Comparison of ENCODE assay signal across 17 mouse cellular contexts in the genomic region with DNA sequence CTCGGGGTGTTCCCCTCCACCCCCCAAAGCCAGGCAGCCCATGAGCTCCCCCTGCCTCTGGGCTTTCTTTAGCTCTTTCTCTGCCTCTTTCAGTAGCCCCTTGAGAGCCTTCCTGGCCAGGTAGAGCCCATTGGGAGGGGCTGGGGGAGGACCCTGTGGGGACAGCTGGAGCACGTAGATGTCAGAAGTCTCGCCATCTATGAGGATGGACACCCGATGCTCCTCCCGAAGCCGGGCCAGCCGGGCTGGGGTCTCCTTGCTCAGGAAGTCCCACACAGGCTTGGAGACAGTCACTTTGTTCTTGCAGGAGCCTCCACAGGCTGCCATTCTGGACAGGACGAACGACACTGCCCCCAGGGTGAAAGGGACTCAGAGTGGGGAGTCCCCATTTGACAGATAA. TPM values are rescaled to one million over a fixed set of nuclear protein-coding genes. Genes with fewer than 3 reads are reported as not detected.
DNase-seq lines count a peak whose midpoint lies in the region; ATAC-seq and TF ChIP-seq lines count a peak whose summit lies in the region.
"Had no signal": no experiment of that assay in that cellular context is flagged by ENCODE, and none has a peak within 500 bp of the region (broad histone marks: within the 10 kb centered on the region; RNA-seq: fewer than 3 reads in every experiment).

No protein-coding gene starts in this region.

- H3K27me3 ChIP-seq in heart, embryonic 10.5 days (ENCODE audit: insufficient read depth, poor library complexity, severe bottlenecking): no peaks in the 10 kb centered on the region; the same call in 1 of the 2 replicates
- H3K27me3 ChIP-seq in liver, embryonic 12.5 days (replicated peaks): peaks cover 3% of the 10 kb centered on the region; the same call in 1 of the 2 replicates
- peaks cover 23% of the 10 kb centered on the region for H3K27me3 ChIP-seq in liver, postnatal 0 days (ENCODE audit: insufficient read depth, low read length)
- no peaks in the 10 kb centered on the region for H3K27me3 ChIP-seq in embryonic facial prominence, embryonic 10.5 days (replicated peaks; ENCODE audit: low read depth, poor library complexity, severe bottlenecking)
- H3K27me3 ChIP-seq in liver, embryonic 15.5 days: peaks cover 14% of the 10 kb centered on the region
- H3K27me3 ChIP-seq: limb, embryonic 13.5 days; neural tube, embryonic 13.5 days had no signal

- no peak for TF ChIP-seq CTCF in liver, postnatal 0 days (IDR thresholded peaks at IDR 0.05; ENCODE audit: low read depth)

- TF ChIP-seq EP300 in liver, postnatal 0 days (IDR thresholded peaks at IDR 0.05; ENCODE audit: low read depth): no peak

- H3K9me3 ChIP-seq in heart, embryonic 10.5 days: no peaks in the 10 kb centered on the region
- no peaks in the 10 kb centered on the region for H3K9me3 ChIP-seq in liver, embryonic 12.5 days (replicated peaks)
- H3K9me3 ChIP-seq in liver, postnatal 0 days (ENCODE audit: low read length): no peaks in the 10 kb centered on the region
- no peaks in the 10 kb centered on the region for H3K9me3 ChIP-seq in embryonic facial prominence, embryonic 10.5 days
- H3K9me3 ChIP-seq in liver, embryonic 15.5 days (replicated peaks): no peaks in the 10 kb centered on the region
- H3K9me3 ChIP-seq: limb, embryonic 13.5 days; neural tube, embryonic 13.5 days had no signal

- peak overlapping the region; percentile 43; the same call in 1 of the 2 replicates for H3K27ac ChIP-seq in heart, embryonic 10.5 days
- H3K27ac ChIP-seq in liver, embryonic 12.5 days: peak overlapping the region; percentile 81
- no peak overlapping the region for H3K27ac ChIP-seq in liver, postnatal 0 days (ENCODE audit: low read depth)
- H3K27ac ChIP-seq in embryonic facial prominence, embryonic 10.5 days (replicated peaks): peak overlapping the region; percentile 21; the same call in 1 of the 2 replicates
- peak overlapping the region; percentile 73 for H3K27ac ChIP-seq in liver, embryonic 15.5 days (replicated peaks)
- H3K27ac ChIP-seq: limb, embryonic 13.5 days; neural tube, embryonic 13.5 days had no signal

- H3K9ac ChIP-seq in liver, embryonic 12.5 days: no peak overlapping the region
- no peak overlapping the region for H3K9ac ChIP-seq in liver, postnatal 0 days (replicated peaks)
- H3K9ac ChIP-seq in liver, embryonic 15.5 days: peak overlapping the region; percentile 39; the same call in 1 of the 2 replicates

- 84% methylated on average over 9 of the region's 9 CpGs for WGBS in heart, embryonic 10.5 days
- 73% methylated on average over 9 of the region's 9 CpGs for WGBS in liver, embryonic 12.5 days (ENCODE audit: insufficient replicate concordance)
- 78% methylated on average over 9 of the region's 9 CpGs for WGBS in liver, postnatal 0 days (ENCODE audit: insufficient replicate concordance)
- 81% methylated on average over 9 of the region's 9 CpGs for WGBS in embryonic facial prominence, embryonic 10.5 days
- WGBS in liver, embryonic 15.5 days (ENCODE audit: insufficient replicate concordance): 69% methylated on average over 9 of the region's 9 CpGs

- no peak overlapping the region for H3K4me3 ChIP-seq in heart, embryonic 10.5 days
- no peak overlapping the region for H3K4me3 ChIP-seq in liver, embryonic 12.5 days
- no peak overlapping the region for H3K4me3 ChIP-seq in liver, postnatal 0 days (ENCODE audit: low read depth, low read length)
- no peak overlapping the region for H3K4me3 ChIP-seq in embryonic facial prominence, embryonic 10.5 days
- H3K4me3 ChIP-seq in liver, embryonic 15.5 days (replicated peaks): no peak overlapping the region
- H3K4me3 ChIP-seq: erythroblast, embryonic 14.5 days; limb, embryonic 13.5 days; neural tube, embryonic 13.5 days had no signal

- H3K36me3 ChIP-seq in heart, embryonic 10.5 days: peaks cover 19% of the 10 kb centered on the region
- H3K36me3 ChIP-seq in liver, embryonic 12.5 days: peaks cover 18% of the 10 kb centered on the region
- H3K36me3 ChIP-seq in liver, postnatal 0 days (replicated peaks; ENCODE audit: insufficient read depth, low read length): peaks cover 2% of the 10 kb centered on the region; the same call in 1 of the 2 replicates
- peaks cover 41% of the 10 kb centered on the region for H3K36me3 ChIP-seq in embryonic facial prominence, embryonic 10.5 days (replicated peaks)
- H3K36me3 ChIP-seq in liver, embryonic 15.5 days (replicated peaks): peaks cover 14% of the 10 kb centered on the region

- peak overlapping the region; percentile 80 for H3K4me2 ChIP-seq in liver, embryonic 12.5 days
- H3K4me2 ChIP-seq in liver, postnatal 0 days (ENCODE audit: low read depth, low read length): no peak overlapping the region
- peak overlapping the region; percentile 45 for H3K4me2 ChIP-seq in liver, embryonic 15.5 days
- H3K4me2 ChIP-seq: limb, embryonic 13.5 days; neural tube, embryonic 13.5 days had no signal

- no peak for DNase-seq in heart, embryonic 10.5 days (ENCODE audit: low spot score)
- no peak for DNase-seq in heart, postnatal 36 days
- no peak for DNase-seq in liver, postnatal 0 days
- DNase-seq in embryonic facial prominence, embryonic 10.5 days (ENCODE audit: low spot score): no peak
- DNase-seq in adrenal gland, adult 2 months: no peak
- DNase-seq in left cerebral cortex, postnatal 14 days (ENCODE audit: low spot score in 2 of 2): no peak
- DNase-seq: embryo, embryonic 11 days; heart, postnatal 14 days; midbrain, embryonic 14.5 days; right cerebral cortex, postnatal 14 days; thymus, postnatal 25 days had no signal

- no peak for ATAC-seq in liver, embryonic 12.5 days
- ATAC-seq in liver, postnatal 0 days: no peak
- no peak for ATAC-seq in liver, embryonic 15.5 days (ENCODE audit: insufficient read depth)
- ATAC-seq: inflammation-experienced regulatory T-cells, adult 6 months had no signal

- intact Hi-C loops in heart, postnatal 36 days (cut with DNase I): no loop called here
- intact Hi-C loops in left cerebral cortex, postnatal 14 days (cut with DNase I): no loop called here

- H3K4me1 ChIP-seq in heart, embryonic 10.5 days: peaks cover 86% of the 10 kb centered on the region
- peaks cover 85% of the 10 kb centered on the region for H3K4me1 ChIP-seq in liver, embryonic 12.5 days
- H3K4me1 ChIP-seq in liver, postnatal 0 days (ENCODE audit: insufficient read depth): peaks cover 44% of the 10 kb centered on the region
- peaks cover 87% of the 10 kb centered on the region for H3K4me1 ChIP-seq in embryonic facial prominence, embryonic 10.5 days
- peaks cover 82% of the 10 kb centered on the region for H3K4me1 ChIP-seq in liver, embryonic 15.5 days (replicated peaks)

RNA-seq across cellular contexts. Expression of gene Dtx3, which starts 2.5 kb away (rescaled TPM):
- 78.4 and 91.4 TPM in 2 replicates for polyA plus RNA-seq in heart, embryonic 10.5 days (2016; fragmentation: Nextera tagmentation; extraction: Ambion mirVana)
- total RNA-seq in heart, postnatal 36 days (2021): 10 to 100 TPM; 25.8 to 29.4 TPM
- polyA plus RNA-seq in liver, embryonic 12.5 days (2016; fragmentation: Nextera tagmentation; extraction: Ambion mirVana): 33.2 and 36.9 TPM in 2 replicates
- polyA plus RNA-seq in liver, postnatal 0 days (2015; fragmentation: Nextera tagmentation; extraction: Ambion mirVana): 8.8 and 8.9 TPM in 2 replicates
- 107 and 115 TPM in 2 replicates for polyA plus RNA-seq in embryonic facial prominence, embryonic 10.5 days (2016; fragmentation: Nextera tagmentation; extraction: Ambion mirVana)
- polyA plus RNA-seq in liver, embryonic 15.5 days (2015; fragmentation: Nextera tagmentation; extraction: Ambion mirVana): 16.7 and 16.9 TPM in 2 replicates
- 10 to 100 TPM; 53.6 to 75.7 TPM for total RNA-seq in adrenal gland, adult 2 months (2021)
- 203 and 219 TPM in 2 replicates for polyA plus RNA-seq in adrenal gland, adult 2 months (2012; rRNA removed)
- 100 to 1,000 TPM; 202 to 203 TPM for total RNA-seq in left cerebral cortex, postnatal 14 days (2021)

RNA-seq across cellular contexts. Expression of gene Arhgef25, which starts 3.1 kb away (rescaled TPM):
- polyA plus RNA-seq in heart, embryonic 10.5 days (2016; fragmentation: Nextera tagmentation; extraction: Ambion mirVana): 21.4 and 28.8 TPM in 2 replicates
- total RNA-seq in heart, postnatal 36 days (2021): 10 to 100 TPM; 12.4 to 12.8 TPM
- polyA plus RNA-seq in liver, embryonic 12.5 days (2016; fragmentation: Nextera tagmentation; extraction: Ambion mirVana): 14.3 and 17.4 TPM in 2 replicates
- polyA plus RNA-seq in liver, postnatal 0 days (2015; fragmentation: Nextera tagmentation; extraction: Ambion mirVana): 1.9 and 2.6 TPM in 2 replicates
- polyA plus RNA-seq in embryonic facial prominence, embryonic 10.5 days (2016; fragmentation: Nextera tagmentation; extraction: Ambion mirVana): 26.9 and 29.6 TPM in 2 replicates
- 5.4 and 5.8 TPM in 2 replicates for polyA plus RNA-seq in liver, embryonic 15.5 days (2015; fragmentation: Nextera tagmentation; extraction: Ambion mirVana)
- total RNA-seq in adrenal gland, adult 2 months (2021): 10 to 100 TPM; 16.0 to 25.8 TPM
- polyA plus RNA-seq in adrenal gland, adult 2 months (2012; rRNA removed): 41.3 and 44.9 TPM in 2 replicates
- total RNA-seq in left cerebral cortex, postnatal 14 days (2021): 100 to 1,000 TPM in 1 of 2 experiments, 10 to 100 TPM in 1; 92.9 to 103 TPM

RNA-seq across cellular contexts. Expression of gene Slc26a10, which starts 12.6 kb away (rescaled TPM):
- polyA plus RNA-seq in heart, embryonic 10.5 days (2016; fragmentation: Nextera tagmentation; extraction: Ambion mirVana): 9.2 and 12.9 TPM in 2 replicates
- 10 to 100 TPM; 17.2 to 23.1 TPM for total RNA-seq in heart, postnatal 36 days (2021)
- 3.0 and 3.6 TPM in 2 replicates for polyA plus RNA-seq in liver, embryonic 12.5 days (2016; fragmentation: Nextera tagmentation; extraction: Ambion mirVana)
- polyA plus RNA-seq in liver, postnatal 0 days (2015; fragmentation: Nextera tagmentation; extraction: Ambion mirVana): 2.0 TPM in 2 replicates
- 2.1 and 2.9 TPM in 2 replicates for polyA plus RNA-seq in embryonic facial prominence, embryonic 10.5 days (2016; fragmentation: Nextera tagmentation; extraction: Ambion mirVana)
- polyA plus RNA-seq in liver, embryonic 15.5 days (2015; fragmentation: Nextera tagmentation; extraction: Ambion mirVana): 2.1 and 3.2 TPM in 2 replicates
- total RNA-seq in adrenal gland, adult 2 months (2021): under 1 TPM; 0.35 to 0.58 TPM
- polyA plus RNA-seq in adrenal gland, adult 2 months (2012; rRNA removed): 1.1 and 2.4 TPM in 2 replicates
- 1 to 10 TPM; 1.1 to 1.4 TPM for total RNA-seq in left cerebral cortex, postnatal 14 days (2021)
- polyA plus RNA-seq: erythroblast, embryonic 14.5 days had no signal

RNA-seq across cellular contexts. Expression of gene Pip4k2c, which starts 18.4 kb away (rescaled TPM):
- polyA plus RNA-seq in heart, embryonic 10.5 days (2016; fragmentation: Nextera tagmentation; extraction: Ambion mirVana): 27.9 and 29.3 TPM in 2 replicates
- total RNA-seq in heart, postnatal 36 days (2021): 10 to 100 TPM; 26.9 to 29.9 TPM
- 44.7 and 50.0 TPM in 2 replicates for polyA plus RNA-seq in liver, embryonic 12.5 days (2016; fragmentation: Nextera tagmentation; extraction: Ambion mirVana)
- polyA plus RNA-seq in liver, postnatal 0 days (2015; fragmentation: Nextera tagmentation; extraction: Ambion mirVana): 14.7 and 17.7 TPM in 2 replicates
- polyA plus RNA-seq in embryonic facial prominence, embryonic 10.5 days (2016; fragmentation: Nextera tagmentation; extraction: Ambion mirVana): 25.3 and 25.9 TPM in 2 replicates
- polyA plus RNA-seq in liver, embryonic 15.5 days (2015; fragmentation: Nextera tagmentation; extraction: Ambion mirVana): 41.9 and 45.1 TPM in 2 replicates
- total RNA-seq in adrenal gland, adult 2 months (2021): 10 to 100 TPM; 41.6 to 47.8 TPM
- 21.7 and 22.5 TPM in 2 replicates for polyA plus RNA-seq in adrenal gland, adult 2 months (2012; rRNA removed)
- total RNA-seq in left cerebral cortex, postnatal 14 days (2021): 10 to 100 TPM; 63.6 to 78.9 TPM

RNA-seq across cellular contexts. Expression of gene B4galnt1, which starts 28.0 kb away (rescaled TPM):
- 1.5 and 3.6 TPM in 2 replicates for polyA plus RNA-seq in heart, embryonic 10.5 days (2016; fragmentation: Nextera tagmentation; extraction: Ambion mirVana)
- 1 to 10 TPM; 1.6 to 2.7 TPM for total RNA-seq in heart, postnatal 36 days (2021)
- 12.6 TPM in 2 replicates for polyA plus RNA-seq in liver, embryonic 12.5 days (2016; fragmentation: Nextera tagmentation; extraction: Ambion mirVana)
- polyA plus RNA-seq in liver, postnatal 0 days (2015; fragmentation: Nextera tagmentation; extraction: Ambion mirVana): 27.2 and 32.2 TPM in 2 replicates
- 3.0 and 3.8 TPM in 2 replicates for polyA plus RNA-seq in embryonic facial prominence, embryonic 10.5 days (2016; fragmentation: Nextera tagmentation; extraction: Ambion mirVana)
- 19.3 and 21.0 TPM in 2 replicates for polyA plus RNA-seq in liver, embryonic 15.5 days (2015; fragmentation: Nextera tagmentation; extraction: Ambion mirVana)
- 10 to 100 TPM in 1 of 2 experiments, 1 to 10 TPM in 1; 8.3 to 11.6 TPM for total RNA-seq in adrenal gland, adult 2 months (2021)
- 17.8 and 19.1 TPM in 2 replicates for polyA plus RNA-seq in adrenal gland, adult 2 months (2012; rRNA removed)
- total RNA-seq in left cerebral cortex, postnatal 14 days (2021): 100 to 1,000 TPM; 108 to 110 TPM
